Mouse (Mus musculus) intestine, postnatal 0 days (tissue): ENCODE results near the gene Castor2. TPM values are rescaled to one million over a fixed set of nuclear protein-coding genes. Genes with fewer than 3 reads are reported as not detected.
A peak's percentile ranks its signal among the peaks of the same experiment; 100 is the strongest.

Experiments used
- ATAC-seq: fragments of 200-750 bp; cut with Nextera tagmentation; 2 replicates; pipeline ENCODE4 v1.8.0; 2017; ENCODE audit warnings: mild to moderate bottlenecking, moderate TSS enrichment, moderate library complexity
- H3K27ac ChIP-seq: fragments of 300-500 bp; sonication (generic); 2 replicates; pipeline ENCODE4 v1.5.1; 2014; ENCODE audit warnings: mild to moderate bottlenecking, low read depth, low read length, moderate library complexity
- H3K27me3 ChIP-seq: fragments of 300-500 bp; sonication (generic); replicated peaks from 2 replicates; pipeline ENCODE4 v1.6.1; 2014; ENCODE audit warnings: low read length, mixed read lengths; ENCODE audit not compliant: control insufficient read depth, insufficient read depth
- H3K36me3 ChIP-seq: fragments of 300-500 bp; sonication (generic); 2 replicates; pipeline ENCODE4 v1.6.1; 2014; ENCODE audit warnings: mild to moderate bottlenecking, moderate library complexity; ENCODE audit not compliant: control insufficient read depth, insufficient read depth
- H3K4me1 ChIP-seq: fragments of 300-500 bp; sonication (generic); replicated peaks from 2 replicates; pipeline ENCODE4 v1.6.1; 2014; ENCODE audit warnings: antibody characterized with exemption, low read length, mixed read lengths; ENCODE audit not compliant: control insufficient read depth, insufficient read depth
- H3K4me2 ChIP-seq: fragments of 300-500 bp; sonication (generic); replicated peaks from 2 replicates; pipeline ENCODE4 v1.6.1; 2014; ENCODE audit warnings: low read depth, mild to moderate bottlenecking, moderate library complexity
- H3K4me3 ChIP-seq: fragments of 300-500 bp; sonication (generic); 2 replicates; pipeline ENCODE4 v1.5.1; 2014; ENCODE audit warnings: low read depth, low read length
- H3K9ac ChIP-seq: fragments of 300-500 bp; sonication (generic); 2 replicates; pipeline ENCODE4 v1.6.1; 2014; ENCODE audit warnings: mild to moderate bottlenecking, low read depth, low read length
- H3K9me3 ChIP-seq: fragments of 300-500 bp; sonication (generic); 2 replicates; pipeline ENCODE4 v1.6.1; 2016; ENCODE audit warnings: mixed run types; ENCODE audit not compliant: control insufficient read depth
- CTCF ChIP-seq: sonication (generic); IDR thresholded peaks from 2 replicates; pipeline ENCODE4 v1.5.1; 2016; ENCODE audit warnings: low read depth, mild to moderate bottlenecking, control low read depth, antibody characterized with exemption, moderate library complexity
- WGBS: fragments of 180-500 bp; shearing (Covaris S2); extraction: QIAGEN DNeasy Blood & Tissue Kit; methylation state at CpG from one replicate; pipeline ENCODE4 v1.1.7; 2014; 5-methylcytosine and 5-hydroxymethylcytosine counted together
- polyA plus RNA-seq: library from polyadenylated mRNA; unstranded; fragments of >200 nt; fragmentation: Nextera tagmentation; extraction: Ambion mirVana; gene quantifications from 2 replicates; pipeline ENCODE4 v1.2.1, GENCODE M21; 2015

Castor2 gene
- polyA plus RNA-seq, 1 experiment from 2014 or later = 24.1 TPM

DNA sequence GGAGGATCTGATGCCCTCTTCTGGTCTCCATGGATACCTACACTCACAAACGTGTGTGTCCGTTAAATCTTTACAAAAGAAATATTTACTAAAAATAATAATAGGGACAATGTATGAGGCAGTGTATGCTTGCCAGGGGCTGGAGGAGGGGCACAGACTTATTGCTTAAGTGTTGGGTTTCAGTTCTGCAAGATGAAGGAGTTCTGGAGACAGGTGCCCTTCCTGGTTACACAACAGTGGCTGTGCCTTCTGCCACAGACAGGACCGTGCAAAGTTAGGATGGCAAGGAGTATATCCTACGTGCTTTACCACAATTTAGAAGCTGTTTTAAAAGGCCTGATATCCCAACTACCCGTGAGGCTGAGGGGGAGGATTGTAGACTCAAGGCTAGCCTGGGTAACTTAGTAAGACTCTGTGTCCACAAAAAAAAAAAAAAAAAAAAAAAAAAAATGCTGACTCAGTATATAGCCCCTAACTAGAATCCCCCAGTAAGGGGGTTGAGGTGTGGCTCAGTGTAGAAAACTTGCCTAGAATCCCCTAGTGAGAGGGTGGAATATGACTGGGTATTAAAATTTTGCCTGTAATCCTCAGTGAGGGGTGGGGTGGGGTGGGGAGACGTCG lies 16.2 kb downstream of the Castor2 start:
- Histone ChIP-seq H3K27ac (no peak overlapping the region), H3K27me3 (no peaks in the 10 kb centered on the region), H3K9ac (no peak overlapping the region), H3K36me3 (peaks cover 5% of the 10 kb centered on the region), H3K4me3 (no peak overlapping the region), H3K4me2 (no peak overlapping the region), H3K4me1 (peaks cover 10% of the 10 kb centered on the region; the same call in 1 of the 2 replicates), H3K9me3 (no peaks in the 10 kb centered on the region)
- ATAC-seq = no peak
- TF ChIP-seq CTCF = no peak
- 87% methylated on average over 7 of the region's 7 CpGs for WGBS

DNA sequence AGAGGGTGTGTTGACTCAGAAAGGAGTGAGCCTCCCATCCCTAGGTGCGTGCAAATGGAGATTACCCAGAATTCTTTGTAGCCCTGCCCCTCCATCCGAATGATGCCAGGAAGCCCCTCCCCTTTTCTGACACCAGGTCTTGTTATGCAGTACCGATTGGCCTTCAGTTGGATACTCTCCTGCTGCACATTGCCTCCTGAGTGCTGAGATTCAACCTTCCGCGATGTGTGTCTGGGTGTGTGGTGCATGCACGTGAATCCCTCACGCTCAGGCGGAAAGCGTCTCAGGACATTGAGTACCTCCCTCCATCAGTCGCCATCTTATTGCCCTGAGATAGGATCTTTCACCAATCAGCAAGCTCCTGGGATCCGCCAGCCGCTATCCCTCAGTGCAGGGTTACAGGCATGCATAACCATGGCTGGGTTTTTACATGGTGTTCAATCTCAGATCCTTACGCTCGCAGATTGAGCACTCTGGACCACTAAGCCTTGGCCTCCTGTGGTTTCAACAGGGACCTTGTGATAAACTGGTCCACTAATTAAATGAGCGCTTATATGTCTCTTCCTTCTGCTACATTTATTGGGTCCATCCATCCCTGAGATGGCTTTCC lies 19.4 kb downstream of the Castor2 start:
- H3K9ac ChIP-seq = no peak overlapping the region
- peaks cover 10% of the 10 kb centered on the region; the same call in 1 of the 2 replicates for H3K4me1 ChIP-seq
- peak overlapping the region; percentile 57 for H3K27ac ChIP-seq
- H3K4me3 ChIP-seq = no peak overlapping the region
- no peak overlapping the region for H3K4me2 ChIP-seq
- no peaks in the 10 kb centered on the region for H3K9me3 ChIP-seq
- no peak for TF ChIP-seq CTCF
- H3K27me3 ChIP-seq = no peaks in the 10 kb centered on the region
- no peak for ATAC-seq
- peaks cover 3% of the 10 kb centered on the region; the same call in 1 of the 2 replicates for H3K36me3 ChIP-seq
- 79% methylated on average over 15 of the region's 15 CpGs for WGBS

DNA sequence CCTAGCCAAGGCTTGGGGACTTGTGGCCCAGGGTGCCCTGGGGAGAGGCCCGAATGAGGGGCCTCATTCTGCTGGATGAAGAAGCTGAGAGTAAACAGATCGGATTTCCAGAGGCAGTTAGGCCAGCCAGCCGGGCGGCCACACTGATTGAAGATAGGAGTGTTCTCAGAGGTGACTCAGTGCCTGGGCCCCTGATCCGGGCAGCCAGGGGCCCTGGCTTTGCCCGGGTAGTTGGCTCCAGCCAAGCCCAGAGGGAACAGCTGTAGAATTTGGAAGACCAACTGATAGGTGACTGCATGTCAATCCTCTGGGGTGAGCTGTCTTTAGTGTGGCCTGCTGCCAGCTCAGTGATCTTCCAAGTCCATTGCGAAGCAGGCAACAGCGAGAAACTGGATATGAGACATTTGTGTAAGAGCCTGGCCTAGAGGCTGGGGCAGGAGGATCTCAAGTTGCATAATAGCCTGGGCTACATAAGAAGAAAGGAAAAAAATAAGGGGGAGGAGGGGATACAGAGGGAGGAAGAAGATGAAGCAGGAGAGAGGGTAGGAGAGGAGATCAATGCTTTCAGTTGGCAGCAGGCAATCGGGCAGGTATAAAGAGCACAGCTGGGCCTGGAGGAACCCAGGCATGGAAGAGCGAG lies 20.1 kb downstream of the Castor2 start:
- no peaks in the 10 kb centered on the region for H3K27me3 ChIP-seq
- no peaks in the 10 kb centered on the region for H3K9me3 ChIP-seq
- 0 out of 2 replicates have a peak overlapping the region, but pooled peaks have one; percentile 9 for H3K4me2 ChIP-seq
- whole genome bisulfite sequencing = 36% methylated on average over 10 of the region's 10 CpGs
- H3K4me1 ChIP-seq = peaks cover 10% of the 10 kb centered on the region; the same call in 1 of the 2 replicates
- peaks cover 3% of the 10 kb centered on the region; the same call in 1 of the 2 replicates for H3K36me3 ChIP-seq
- H3K4me3 ChIP-seq = no peak overlapping the region
- peak overlapping the region; percentile 57; the same call in 1 of the 2 replicates for H3K27ac ChIP-seq
- ATAC-seq = peak; percentile 62
- H3K9ac ChIP-seq = no peak overlapping the region
- no peak for TF ChIP-seq CTCF

DNA sequence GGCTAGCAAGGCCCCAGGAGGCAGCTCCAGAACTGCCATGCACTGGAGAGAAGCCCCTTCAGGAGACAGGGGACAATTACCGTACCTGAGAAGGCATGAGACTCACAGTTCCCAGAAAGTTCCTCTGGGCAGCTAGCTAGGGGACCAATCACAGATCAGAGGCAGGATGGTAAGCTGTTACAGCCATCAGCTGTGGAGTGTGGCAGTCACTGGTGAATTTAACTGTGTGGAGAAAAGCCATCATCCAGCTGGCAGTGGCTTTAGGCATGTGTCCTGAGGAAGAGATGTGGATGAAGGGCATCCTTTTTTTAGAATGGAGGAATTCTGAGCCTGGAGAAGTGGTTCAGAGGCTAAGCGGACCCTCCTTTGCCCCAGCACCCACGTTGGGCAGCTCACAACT lies 20.6 kb downstream of the Castor2 start:
- no peak for ATAC-seq
- Histone ChIP-seq H3K9me3 (no peaks in the 10 kb centered on the region), H3K27me3 (no peaks in the 10 kb centered on the region), H3K4me3 (no peak overlapping the region), H3K4me1 (peaks cover 10% of the 10 kb centered on the region; the same call in 1 of the 2 replicates), H3K4me2 (no peak overlapping the region), H3K9ac (no peak overlapping the region), H3K36me3 (peaks cover 3% of the 10 kb centered on the region; the same call in 1 of the 2 replicates), H3K27ac (peak overlapping the region; percentile 57; the same call in 1 of the 2 replicates)
- TF ChIP-seq CTCF = no peak
- WGBS = 92% methylated on average over 3 of the region's 3 CpGs

DNA sequence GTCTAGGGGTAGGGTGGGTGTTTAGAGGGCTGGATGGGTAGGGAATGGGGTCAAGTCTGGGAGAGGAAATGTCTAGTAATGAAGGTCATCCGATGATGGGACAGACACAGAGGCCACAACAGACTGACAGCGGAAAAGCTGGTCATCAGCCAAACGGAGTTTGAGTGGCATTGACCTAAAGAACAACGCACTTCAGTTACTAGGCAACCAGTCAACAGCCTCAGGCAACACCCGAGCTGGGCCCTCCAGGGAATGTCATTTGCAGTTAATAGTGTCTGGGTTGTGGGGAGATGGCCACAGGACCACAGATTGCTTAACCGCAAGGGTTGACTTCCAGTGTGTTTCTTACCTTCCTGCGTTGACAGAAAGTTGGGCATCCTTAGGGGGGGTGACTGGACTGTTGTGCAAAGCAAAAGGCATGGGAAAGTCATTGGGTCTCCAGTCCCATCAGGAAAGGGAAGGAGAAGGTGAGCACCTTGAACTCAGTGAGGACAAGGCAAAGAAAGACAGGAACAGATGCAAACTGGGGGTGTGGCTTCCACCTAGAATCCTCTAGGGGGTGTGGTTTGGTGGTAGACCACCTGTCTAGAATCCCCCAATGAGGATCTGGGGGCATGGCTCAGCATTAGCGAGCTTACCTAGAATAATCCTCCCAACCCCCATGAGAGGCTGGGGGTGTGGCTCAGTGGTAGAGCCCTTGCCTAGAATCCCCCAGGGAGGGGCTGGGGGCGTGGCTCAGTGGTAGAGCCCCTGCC lies 21.8 kb downstream of the Castor2 start:
- 46% methylated on average over 9 of the region's 9 CpGs for whole genome bisulfite sequencing
- peak overlapping the region; percentile 9; the same call in 1 of the 2 replicates for H3K27ac ChIP-seq
- no peak overlapping the region for H3K9ac ChIP-seq
- H3K4me3 ChIP-seq = no peak overlapping the region
- no peaks in the 10 kb centered on the region for H3K27me3 ChIP-seq
- H3K4me2 ChIP-seq = no peak overlapping the region; the same call in 1 of the 2 replicates
- H3K4me1 ChIP-seq = peaks cover 10% of the 10 kb centered on the region; the same call in 1 of the 2 replicates
- ATAC-seq = peak; percentile 81
- H3K36me3 ChIP-seq = peaks cover 3% of the 10 kb centered on the region; the same call in 1 of the 2 replicates
- TF ChIP-seq CTCF = no peak
- no peaks in the 10 kb centered on the region for H3K9me3 ChIP-seq
